Mouse (Mus musculus) liver, embryonic 12.5 days (tissue): ENCODE data around the gene Pex26. TPM values are rescaled to one million over a fixed set of nuclear protein-coding genes. Genes with fewer than 3 reads are reported as not detected.

Experiments
- ATAC-seq: fragments of 200-750 bp; cut with Nextera tagmentation; 2 replicates; pipeline ENCODE4 v1.8.0; 2017; ENCODE audit warnings: moderate number of reproducible peaks, mild to moderate bottlenecking, moderate library complexity
- H3K27ac ChIP-seq: fragments of 300-500 bp; sonication (generic); 2 replicates; pipeline ENCODE4 v1.5.1; 2016; ENCODE audit warnings: mild to moderate bottlenecking
- H3K27me3 ChIP-seq: fragments of 300-500 bp; sonication (generic); replicated peaks from 2 replicates; pipeline ENCODE4 v1.6.1; 2016; ENCODE audit warnings: mild to moderate bottlenecking, moderate library complexity
- H3K36me3 ChIP-seq: fragments of 300-500 bp; sonication (generic); 2 replicates; pipeline ENCODE4 v1.6.1; 2016; ENCODE audit warnings: mild to moderate bottlenecking, moderate library complexity
- H3K4me1 ChIP-seq: fragments of 300-500 bp; sonication (generic); 2 replicates; pipeline ENCODE4 v1.6.1; 2016
- H3K4me2 ChIP-seq: fragments of 300-500 bp; sonication (generic); 2 replicates; pipeline ENCODE4 v1.6.1; 2016; ENCODE audit warnings: mild to moderate bottlenecking, moderate library complexity
- H3K4me3 ChIP-seq: fragments of 300-500 bp; sonication (generic); 2 replicates; pipeline ENCODE4 v1.5.1; 2016; ENCODE audit warnings: mild to moderate bottlenecking, moderate library complexity
- H3K9ac ChIP-seq: fragments of 300-500 bp; sonication (generic); 2 replicates; pipeline ENCODE4 v1.6.1; 2016; ENCODE audit warnings: mild to moderate bottlenecking, moderate library complexity
- H3K9me3 ChIP-seq: fragments of 300-500 bp; sonication (generic); replicated peaks from 2 replicates; pipeline ENCODE4 v1.6.1; 2016; ENCODE audit warnings: mild to moderate bottlenecking, moderate library complexity
- WGBS: fragments of 180-500 bp; shearing (Covaris S2); methylation state at CpG from one replicate; pipeline ENCODE4 v1.1.7; 2016; ENCODE audit not compliant: insufficient replicate concordance; 5-methylcytosine and 5-hydroxymethylcytosine counted together
- polyA plus RNA-seq: library from polyadenylated mRNA; unstranded; fragments of >200 nt; fragmentation: Nextera tagmentation; extraction: Ambion mirVana; gene quantifications from 2 replicates; pipeline ENCODE4 v1.2.1, GENCODE M21; 2016

The Pex26 gene
- 5.3 and 5.5 TPM in 2 replicates for polyA plus RNA-seq

- WGBS = 1% methylated on average over 32 of the region's 32 CpGs
- Histone ChIP-seq H3K36me3 (peaks cover 25% of the 10 kb centered on the region), H3K27ac (peak within 1 kb of the TSS; percentile 57), H3K9me3 (no peaks in the 10 kb centered on the region), H3K27me3 (no peaks in the 10 kb centered on the region; the same call in 1 of the 2 replicates), H3K9ac (peak within 1 kb of the TSS; percentile 77), H3K4me3 (peak within 1 kb of the TSS; percentile 74), H3K4me2 (peak within 1 kb of the TSS; percentile 98), H3K4me1 (peaks cover 28% of the 10 kb centered on the region)
- peak; percentile 85 for ATAC-seq
Observed at GRCm38 (mm10) chr6:121183414-121184173, at the start of gene Pex26. TSS of gene Pex26 (plus strand) at chr6:121183667.

- Histone ChIP-seq H3K27me3 (peaks cover 66% of the 10 kb centered on the region), H3K27ac (no peak overlapping the region), H3K36me3 (no peaks in the 10 kb centered on the region), H3K4me2 (no peak overlapping the region), H3K4me3 (no peak overlapping the region), H3K9me3 (no peaks in the 10 kb centered on the region), H3K9ac (no peak overlapping the region), H3K4me1 (peaks cover 17% of the 10 kb centered on the region)
- 36% methylated on average over 3 of the region's 3 CpGs for WGBS
- no peak for ATAC-seq
Observed at GRCm38 (mm10) chr6:121134249-121134648, 49.2 kb upstream of the Pex26 start.

- no peak overlapping the region for H3K4me3 ChIP-seq
- WGBS = 38% methylated on average over 5 of the region's 5 CpGs
- no peaks in the 10 kb centered on the region for H3K36me3 ChIP-seq
- no peaks in the 10 kb centered on the region for H3K9me3 ChIP-seq
- ATAC-seq = no peak
- H3K27me3 ChIP-seq = peaks cover 60% of the 10 kb centered on the region
- peaks cover 11% of the 10 kb centered on the region for H3K4me1 ChIP-seq
- H3K4me2 ChIP-seq = no peak overlapping the region
- H3K27ac ChIP-seq = no peak overlapping the region
- no peak overlapping the region for H3K9ac ChIP-seq
Observed at GRCm38 (mm10) chr6:121134884-121135283, 48.6 kb upstream of the Pex26 start.

- no peak overlapping the region for H3K4me2 ChIP-seq
- H3K9ac ChIP-seq = no peak overlapping the region
- WGBS = 46% methylated on average over 6 of the region's 6 CpGs
- H3K4me1 ChIP-seq = no peaks in the 10 kb centered on the region
- no peaks in the 10 kb centered on the region for H3K36me3 ChIP-seq
- no peak overlapping the region for H3K27ac ChIP-seq
- ATAC-seq = no peak
- H3K27me3 ChIP-seq = peaks cover 40% of the 10 kb centered on the region
- no peaks in the 10 kb centered on the region for H3K9me3 ChIP-seq
- no peak overlapping the region for H3K4me3 ChIP-seq
Observed at GRCm38 (mm10) chr6:121137222-121137621, 46.2 kb upstream of the Pex26 start.

- Histone ChIP-seq H3K36me3 (no peaks in the 10 kb centered on the region), H3K9me3 (no peaks in the 10 kb centered on the region), H3K4me2 (no peak overlapping the region), H3K9ac (no peak overlapping the region), H3K4me1 (no peaks in the 10 kb centered on the region), H3K4me3 (no peak overlapping the region), H3K27me3 (peaks cover 29% of the 10 kb centered on the region), H3K27ac (no peak overlapping the region)
- no peak for ATAC-seq
- 62% methylated on average over 12 of the region's 12 CpGs for WGBS
Observed at GRCm38 (mm10) chr6:121138338-121139040, 45.0 kb upstream of the Pex26 start.

- 78% methylated on average over 1 of the region's 1 CpGs for WGBS
Observed at GRCm38 (mm10) chr6:121139271-121139670, 44.2 kb upstream of the Pex26 start.

GRCm38 (mm10) chr6:121142298-121142697, 41.2 kb upstream of the Pex26 start:
- no peaks in the 10 kb centered on the region for H3K4me1 ChIP-seq
- ATAC-seq = no peak
- WGBS = 71% methylated on average over 7 of the region's 7 CpGs

More at GRCm38 (mm10) chr6:121139271-121139670, 44.2 kb upstream of the Pex26 start:
- Histone ChIP-seq H3K9me3 (no peaks in the 10 kb centered on the region), H3K9ac (no peak overlapping the region), H3K27me3 (peaks cover 23% of the 10 kb centered on the region), H3K4me1 (no peaks in the 10 kb centered on the region), H3K4me3 (no peak overlapping the region), H3K27ac (no peak overlapping the region), H3K36me3 (no peaks in the 10 kb centered on the region), H3K4me2 (no peak overlapping the region)
- ATAC-seq = no peak

GRCm38 (mm10) chr6:121143439-121143838, 40.0 kb upstream of the Pex26 start:
- H3K27ac ChIP-seq = no peak overlapping the region
- no peaks in the 10 kb centered on the region for H3K9me3 ChIP-seq
- no peak overlapping the region for H3K9ac ChIP-seq
- H3K27me3 ChIP-seq = peaks cover 16% of the 10 kb centered on the region
- H3K4me2 ChIP-seq = no peak overlapping the region
- no peak overlapping the region for H3K4me3 ChIP-seq
- 65% methylated on average over 8 of the region's 8 CpGs for WGBS
- no peaks in the 10 kb centered on the region for H3K36me3 ChIP-seq
- ATAC-seq = peak; percentile 64
- no peaks in the 10 kb centered on the region for H3K4me1 ChIP-seq

More at GRCm38 (mm10) chr6:121142298-121142697, 41.2 kb upstream of the Pex26 start:
- Histone ChIP-seq H3K27ac (no peak overlapping the region), H3K9me3 (no peaks in the 10 kb centered on the region), H3K36me3 (no peaks in the 10 kb centered on the region), H3K4me2 (no peak overlapping the region), H3K9ac (no peak overlapping the region), H3K27me3 (peaks cover 7% of the 10 kb centered on the region; the same call in 1 of the 2 replicates), H3K4me3 (no peak overlapping the region)

GRCm38 (mm10) chr6:121144066-121144465, 39.4 kb upstream of the Pex26 start:
- H3K9me3 ChIP-seq = no peaks in the 10 kb centered on the region
- H3K27ac ChIP-seq = no peak overlapping the region
- ATAC-seq = 0 out of 2 replicates have a peak, but pooled peaks have one; percentile 33
- WGBS = 42% methylated on average over 4 of the region's 4 CpGs
- no peak overlapping the region for H3K4me2 ChIP-seq
- peaks cover 16% of the 10 kb centered on the region for H3K27me3 ChIP-seq
- no peak overlapping the region for H3K4me3 ChIP-seq
- H3K4me1 ChIP-seq = no peaks in the 10 kb centered on the region
- no peaks in the 10 kb centered on the region for H3K36me3 ChIP-seq
- no peak overlapping the region for H3K9ac ChIP-seq

- no peaks in the 10 kb centered on the region for H3K9me3 ChIP-seq
- H3K4me3 ChIP-seq = no peak overlapping the region
- H3K9ac ChIP-seq = no peak overlapping the region
- no peak overlapping the region for H3K27ac ChIP-seq
- no peaks in the 10 kb centered on the region for H3K4me1 ChIP-seq
- no peaks in the 10 kb centered on the region for H3K36me3 ChIP-seq
- peaks cover 16% of the 10 kb centered on the region for H3K27me3 ChIP-seq
- WGBS = 65% methylated on average over 13 of the region's 13 CpGs
- H3K4me2 ChIP-seq = no peak overlapping the region
- ATAC-seq = no peak
Observed at GRCm38 (mm10) chr6:121145010-121145604, 38.4 kb upstream of the Pex26 start.

GRCm38 (mm10) chr6:121145906-121146305, 37.6 kb upstream of the Pex26 start:
- Histone ChIP-seq H3K9me3 (no peaks in the 10 kb centered on the region), H3K4me2 (no peak overlapping the region), H3K27ac (no peak overlapping the region), H3K36me3 (no peaks in the 10 kb centered on the region), H3K9ac (no peak overlapping the region), H3K4me1 (no peaks in the 10 kb centered on the region), H3K4me3 (no peak overlapping the region), H3K27me3 (peaks cover 16% of the 10 kb centered on the region)
- 74% methylated on average over 8 of the region's 8 CpGs for WGBS
- no peak for ATAC-seq

- no peak for ATAC-seq
- WGBS = 19% methylated on average over 4 of the region's 4 CpGs
- Histone ChIP-seq H3K36me3 (no peaks in the 10 kb centered on the region), H3K27ac (no peak overlapping the region), H3K4me1 (no peaks in the 10 kb centered on the region), H3K4me3 (no peak overlapping the region), H3K9me3 (no peaks in the 10 kb centered on the region), H3K4me2 (no peak overlapping the region), H3K27me3 (peaks cover 17% of the 10 kb centered on the region), H3K9ac (no peak overlapping the region)
Observed at GRCm38 (mm10) chr6:121146798-121147197, 36.7 kb upstream of the Pex26 start.
